Mouse (Mus musculus): Measurements from ENCODE around the gene Suco. TPM values are rescaled to one million over a fixed set of nuclear protein-coding genes. Genes with fewer than 3 reads are reported as not detected.

Suco gene
- polyA plus RNA-seq, 1 experiment from 2014 or later, result 42.1 TPM

GRCm38 (mm10) chr1:161912940-161913647 is 36.6 kb upstream of the Suco start:
- no peak overlapping the region for H3K27ac ChIP-seq (replicated peaks)
- no peak for ATAC-seq (ENCODE audit: low FRiP score, low read depth)
- WGBS, result 68% methylated on average over 4 of the region's 4 CpGs
- H3K9me3 ChIP-seq, result no peaks in the 10 kb centered on the region
- no peaks in the 10 kb centered on the region for H3K36me3 ChIP-seq
- H3K4me3 ChIP-seq, result no peak overlapping the region
- no peak overlapping the region for H3K4me2 ChIP-seq (replicated peaks)
- no peaks in the 10 kb centered on the region for H3K27me3 ChIP-seq
- H3K4me1 ChIP-seq, result no peaks in the 10 kb centered on the region
- no peak overlapping the region for H3K9ac ChIP-seq (replicated peaks)

GRCm38 (mm10) chr1:161909074-161909473 is 32.6 kb upstream of the Suco start:
- Histone ChIP-seq H3K4me3 (no peak overlapping the region), H3K9me3 (no peaks in the 10 kb centered on the region), H3K4me2 (replicated peaks) (no peak overlapping the region), H3K27ac (replicated peaks) (no peak overlapping the region), H3K9ac (replicated peaks) (no peak overlapping the region), H3K4me1 (no peaks in the 10 kb centered on the region), H3K36me3 (no peaks in the 10 kb centered on the region), H3K27me3 (no peaks in the 10 kb centered on the region)
- no peak for ATAC-seq (ENCODE audit: low FRiP score, low read depth)
- 84% methylated on average over 8 of the region's 8 CpGs for WGBS

GRCm38 (mm10) chr1:161907795-161908457 is 31.4 kb upstream of the Suco start:
- 76% methylated on average over 2 of the region's 2 CpGs for WGBS
- H3K9me3 ChIP-seq, result no peaks in the 10 kb centered on the region
- no peak overlapping the region for H3K27ac ChIP-seq (replicated peaks)
- no peak overlapping the region for H3K4me2 ChIP-seq (replicated peaks)
- H3K36me3 ChIP-seq, result no peaks in the 10 kb centered on the region
- no peak for ATAC-seq (ENCODE audit: low FRiP score, low read depth)
- H3K4me3 ChIP-seq, result no peak overlapping the region
- H3K9ac ChIP-seq (replicated peaks), result no peak overlapping the region
- H3K27me3 ChIP-seq, result no peaks in the 10 kb centered on the region
- no peaks in the 10 kb centered on the region for H3K4me1 ChIP-seq

- Histone ChIP-seq H3K4me1 (no peaks in the 10 kb centered on the region), H3K9me3 (no peaks in the 10 kb centered on the region), H3K4me2 (replicated peaks) (no peak overlapping the region), H3K27me3 (no peaks in the 10 kb centered on the region), H3K4me3 (no peak overlapping the region), H3K27ac (replicated peaks) (no peak overlapping the region), H3K9ac (replicated peaks) (no peak overlapping the region), H3K36me3 (no peaks in the 10 kb centered on the region)
- ATAC-seq (ENCODE audit: low FRiP score, low read depth), result no peak
- 89% methylated on average over 4 of the region's 4 CpGs for WGBS
Measured at GRCm38 (mm10) chr1:161907111-161907510, 30.6 kb upstream of the Suco start.

- ATAC-seq (ENCODE audit: low FRiP score, low read depth), result no peak
- Histone ChIP-seq H3K4me1 (no peaks in the 10 kb centered on the region), H3K27me3 (no peaks in the 10 kb centered on the region), H3K9me3 (no peaks in the 10 kb centered on the region), H3K9ac (replicated peaks) (no peak overlapping the region), H3K27ac (replicated peaks) (no peak overlapping the region), H3K36me3 (no peaks in the 10 kb centered on the region), H3K4me2 (replicated peaks) (no peak overlapping the region), H3K4me3 (no peak overlapping the region)
- WGBS, result 84% methylated on average over 9 of the region's 9 CpGs
Measured at GRCm38 (mm10) chr1:161902692-161903452, 26.4 kb upstream of the Suco start.

GRCm38 (mm10) chr1:161900129-161900528 is 23.6 kb upstream of the Suco start:
- Histone ChIP-seq H3K4me1 (no peaks in the 10 kb centered on the region), H3K9me3 (no peaks in the 10 kb centered on the region), H3K4me3 (no peak overlapping the region), H3K36me3 (no peaks in the 10 kb centered on the region), H3K27ac (replicated peaks) (no peak overlapping the region), H3K27me3 (no peaks in the 10 kb centered on the region), H3K4me2 (replicated peaks) (no peak overlapping the region), H3K9ac (replicated peaks) (no peak overlapping the region)
- 66% methylated on average over 2 of the region's 2 CpGs for WGBS
- ATAC-seq (ENCODE audit: low FRiP score, low read depth), result no peak

- Histone ChIP-seq H3K4me1 (no peaks in the 10 kb centered on the region), H3K4me3 (no peak overlapping the region), H3K9ac (replicated peaks) (no peak overlapping the region), H3K9me3 (no peaks in the 10 kb centered on the region), H3K27me3 (no peaks in the 10 kb centered on the region), H3K4me2 (replicated peaks) (no peak overlapping the region), H3K36me3 (no peaks in the 10 kb centered on the region), H3K27ac (replicated peaks) (no peak overlapping the region)
- no peak for ATAC-seq (ENCODE audit: low FRiP score, low read depth)
- 86% methylated on average over 8 of the region's 8 CpGs for WGBS
Measured at GRCm38 (mm10) chr1:161897235-161897634, 20.8 kb upstream of the Suco start.

- Histone ChIP-seq H3K9me3 (no peaks in the 10 kb centered on the region), H3K4me1 (no peaks in the 10 kb centered on the region), H3K9ac (replicated peaks) (no peak overlapping the region), H3K36me3 (no peaks in the 10 kb centered on the region), H3K4me3 (no peak overlapping the region), H3K27ac (replicated peaks) (no peak overlapping the region), H3K27me3 (no peaks in the 10 kb centered on the region), H3K4me2 (replicated peaks) (no peak overlapping the region)
- no peak for ATAC-seq (ENCODE audit: low FRiP score, low read depth)
- 68% methylated on average over 10 of the region's 10 CpGs for whole genome bisulfite sequencing
Measured at GRCm38 (mm10) chr1:161896130-161896529, 19.6 kb upstream of the Suco start.

GRCm38 (mm10) chr1:161895014-161895413 is 18.5 kb upstream of the Suco start:
- whole genome bisulfite sequencing, result 92% methylated on average over 3 of the region's 3 CpGs
- Histone ChIP-seq H3K4me2 (replicated peaks) (no peak overlapping the region), H3K9ac (replicated peaks) (no peak overlapping the region), H3K27ac (replicated peaks) (no peak overlapping the region), H3K9me3 (no peaks in the 10 kb centered on the region), H3K4me3 (no peak overlapping the region), H3K27me3 (no peaks in the 10 kb centered on the region), H3K4me1 (no peaks in the 10 kb centered on the region), H3K36me3 (no peaks in the 10 kb centered on the region)
- ATAC-seq (ENCODE audit: low FRiP score, low read depth), result no peak

- H3K4me3 ChIP-seq, result no peak overlapping the region
- 62% methylated on average over 2 of the region's 2 CpGs for WGBS
- H3K9ac ChIP-seq (replicated peaks), result no peak overlapping the region
- H3K9me3 ChIP-seq, result no peaks in the 10 kb centered on the region
- no peaks in the 10 kb centered on the region for H3K27me3 ChIP-seq
- no peak overlapping the region for H3K27ac ChIP-seq (replicated peaks)
- no peaks in the 10 kb centered on the region for H3K36me3 ChIP-seq
- H3K4me2 ChIP-seq (replicated peaks), result no peak overlapping the region
- ATAC-seq (ENCODE audit: low FRiP score, low read depth), result no peak
- H3K4me1 ChIP-seq, result no peaks in the 10 kb centered on the region
Measured at GRCm38 (mm10) chr1:161894553-161894952, 18.1 kb upstream of the Suco start.

- Histone ChIP-seq H3K36me3 (no peaks in the 10 kb centered on the region), H3K4me2 (replicated peaks) (no peak overlapping the region), H3K9me3 (no peaks in the 10 kb centered on the region), H3K9ac (replicated peaks) (no peak overlapping the region), H3K4me3 (no peak overlapping the region), H3K27me3 (no peaks in the 10 kb centered on the region), H3K4me1 (no peaks in the 10 kb centered on the region), H3K27ac (replicated peaks) (no peak overlapping the region)
- no peak for ATAC-seq (ENCODE audit: low FRiP score, low read depth)
- 82% methylated on average over 2 of the region's 2 CpGs for WGBS
Measured at GRCm38 (mm10) chr1:161894126-161894525, 17.6 kb upstream of the Suco start.

- no peak overlapping the region for H3K4me3 ChIP-seq
- H3K4me2 ChIP-seq (replicated peaks), result no peak overlapping the region
- H3K27ac ChIP-seq (replicated peaks), result no peak overlapping the region
- no peaks in the 10 kb centered on the region for H3K36me3 ChIP-seq
- H3K9me3 ChIP-seq, result no peaks in the 10 kb centered on the region
- WGBS, result 86% methylated on average over 3 of the region's 3 CpGs
- no peak overlapping the region for H3K9ac ChIP-seq (replicated peaks)
- no peak for ATAC-seq (ENCODE audit: low FRiP score, low read depth)
- no peaks in the 10 kb centered on the region for H3K27me3 ChIP-seq
- no peaks in the 10 kb centered on the region for H3K4me1 ChIP-seq
Measured at GRCm38 (mm10) chr1:161888823-161889222, 12.3 kb upstream of the Suco start.
